Mouse (Mus musculus): ENCODE data around the gene Cbx2.

The Cbx2 gene

DNA sequence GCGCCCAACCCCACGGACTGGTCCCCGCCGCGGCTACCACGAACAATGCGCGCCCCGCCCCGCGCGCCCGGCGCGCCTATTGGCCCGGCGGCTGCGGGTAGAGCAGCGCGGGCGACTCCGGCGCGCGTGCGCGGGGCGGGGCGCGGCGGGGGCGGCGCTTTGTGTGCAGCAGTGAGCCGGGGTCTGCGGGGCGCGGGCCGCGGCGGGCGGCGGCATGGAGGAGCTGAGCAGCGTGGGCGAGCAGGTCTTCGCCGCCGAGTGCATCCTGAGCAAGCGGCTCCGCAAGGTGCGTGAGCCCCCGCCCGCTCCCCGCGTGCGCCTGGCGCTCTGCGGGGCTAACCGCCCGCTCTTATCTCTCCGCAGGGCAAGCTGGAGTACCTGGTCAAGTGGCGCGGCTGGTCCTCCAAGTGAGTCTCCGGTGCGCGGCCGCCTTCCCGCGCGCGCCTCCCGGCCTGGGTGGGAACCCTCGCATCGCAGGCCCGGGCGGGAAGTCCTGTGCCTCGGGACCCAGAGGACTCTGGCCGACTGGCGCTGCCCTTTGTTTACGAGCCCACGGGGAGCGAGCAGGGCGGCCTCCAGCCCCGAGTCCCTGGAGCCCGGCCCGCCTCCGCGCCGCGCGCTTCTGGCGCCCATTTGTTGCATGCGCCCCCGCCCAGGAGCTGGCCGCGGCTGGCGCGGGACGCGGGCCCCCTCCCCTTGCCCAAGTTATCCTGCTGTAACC lies at the start of gene Cbx2:
Gene Cbx2, plus strand, starts transcription at position 68 of the 721 bp plus-strand sequence.
- peak; percentile 89 to 94 for DNase-seq

DNA sequence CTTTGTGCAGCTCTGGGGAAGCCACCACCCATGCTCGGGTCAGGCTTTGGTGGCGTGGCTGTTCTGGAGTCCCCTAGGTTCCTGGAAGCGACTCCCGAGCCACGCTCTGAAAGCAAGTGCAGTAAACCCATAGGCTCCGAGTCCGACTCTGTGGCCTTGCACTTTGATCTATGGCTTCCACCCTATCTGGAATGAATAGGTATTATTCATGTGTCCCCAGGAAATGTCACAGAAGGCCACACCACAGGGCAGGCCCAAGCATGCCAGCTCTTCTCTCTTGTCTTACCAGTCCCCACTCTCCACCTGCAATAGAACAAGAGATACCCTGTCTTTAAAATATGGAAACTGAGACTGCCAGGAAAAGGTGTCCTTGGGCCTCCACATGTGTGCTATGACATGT lies 48.4 kb upstream of the Cbx2 start:
- DNase-seq, result no peak

DNA sequence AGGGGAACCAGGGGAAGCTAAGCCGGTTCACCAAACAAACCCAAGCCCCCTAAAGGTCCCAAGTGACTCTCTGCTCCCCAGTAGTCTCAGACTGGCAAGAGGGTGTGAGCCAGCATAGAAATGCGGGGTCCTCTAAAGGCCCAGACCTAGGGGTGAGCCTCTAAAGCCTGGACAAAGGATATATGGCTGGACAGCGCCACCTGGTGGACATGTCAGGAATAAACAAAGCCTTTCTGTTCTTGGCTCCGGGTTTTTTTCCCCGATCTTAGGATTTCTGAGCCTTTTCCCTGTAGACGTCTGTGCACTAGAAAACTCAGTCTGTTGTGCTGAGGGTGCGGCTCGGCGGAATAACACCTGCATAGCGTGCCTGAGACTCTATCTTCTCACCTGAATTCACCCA lies 47.3 kb upstream of the Cbx2 start:
- DNase-seq, result peak in 1 of 2 experiments; percentile 68

- no peak for DNase-seq
Measured at GRCm38 (mm10) chr11:118975917-118976316, 46.8 kb upstream of the Cbx2 start.

GRCm38 (mm10) chr11:118980388-118980787 lies 42.4 kb upstream of the Cbx2 start:
- no peak for DNase-seq

DNA sequence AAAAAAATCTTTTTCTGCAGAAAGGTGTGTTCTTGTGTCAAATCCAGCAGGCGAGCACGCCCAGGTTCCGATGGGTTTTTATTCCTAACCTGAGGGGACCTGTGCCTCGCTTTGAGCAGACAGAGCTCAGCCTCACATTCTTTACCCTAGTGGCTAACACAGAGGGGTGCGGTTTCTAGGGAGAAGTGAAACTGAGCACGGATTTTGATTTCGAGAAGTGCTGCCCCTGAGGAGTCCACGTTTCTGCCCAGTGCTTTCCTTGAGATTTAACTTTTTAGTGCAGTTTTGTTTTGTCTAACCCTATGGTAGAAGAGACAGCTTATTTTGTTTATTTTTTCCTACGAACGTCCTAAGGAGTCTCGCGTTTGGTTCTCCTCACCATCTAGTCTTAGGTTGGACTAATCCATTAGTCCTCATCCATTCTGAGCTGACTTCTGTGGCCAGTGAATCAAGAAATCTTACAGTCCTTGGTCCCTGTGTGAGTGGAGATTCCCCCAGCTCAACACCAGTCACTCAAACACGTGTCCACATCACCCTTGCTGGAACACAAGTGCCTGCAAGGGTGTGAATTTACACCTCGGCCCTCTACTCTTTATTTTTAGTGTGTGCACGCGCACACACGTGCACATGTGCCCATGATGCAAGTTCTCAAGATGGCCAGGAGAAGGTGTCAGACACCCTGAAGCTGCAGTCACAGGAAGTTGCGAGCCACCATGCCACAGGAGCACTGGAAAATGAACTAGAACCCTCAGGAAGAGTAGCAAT lies 41.6 kb upstream of the Cbx2 start:
- DNase-seq, result peak in 1 of 2 experiments; percentile 24

GRCm38 (mm10) chr11:118982593-118983113 lies 40.1 kb upstream of the Cbx2 start:
- no peak for DNase-seq

DNA sequence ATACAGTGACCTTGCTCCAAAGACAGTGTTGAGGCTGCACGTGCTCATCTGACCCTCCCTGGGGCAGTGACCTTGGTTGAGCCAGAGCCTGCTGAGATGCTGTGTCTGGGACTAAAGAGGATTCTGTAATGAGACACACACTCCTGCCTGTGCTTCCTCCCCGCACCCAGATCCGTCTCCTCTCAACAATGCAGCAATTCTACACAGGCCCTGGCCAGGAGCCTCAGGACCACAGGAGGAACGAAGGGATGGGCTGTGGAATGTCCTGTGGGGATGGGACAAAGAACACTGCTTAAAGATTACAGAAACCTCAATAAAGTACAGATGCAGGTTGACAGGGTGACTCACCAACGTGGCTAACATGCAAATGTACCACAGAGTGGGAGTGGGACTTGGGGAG lies 37.2 kb upstream of the Cbx2 start:
- no peak for DNase-seq

DNA sequence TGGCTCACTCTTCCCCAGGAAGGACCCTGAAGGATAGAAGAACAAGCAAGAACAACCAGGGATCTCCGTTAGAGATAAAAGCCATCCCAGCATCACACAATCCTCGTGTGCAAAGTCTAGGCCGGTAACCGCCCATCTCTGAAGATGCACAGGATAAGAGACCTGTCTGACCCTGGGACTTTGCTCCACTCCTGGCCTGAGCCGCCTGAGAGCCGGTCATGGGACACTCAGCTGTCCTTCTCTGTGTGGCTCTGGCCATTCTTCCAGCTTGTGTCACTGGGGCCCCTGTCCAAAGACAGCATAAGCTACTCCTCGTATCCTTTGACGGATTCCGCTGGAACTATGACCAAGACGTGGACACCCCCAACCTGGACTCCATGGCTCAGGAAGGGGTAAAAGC lies 34.8 kb upstream of the Cbx2 start, which contains the start of gene Enpp7:
Gene Enpp7, plus strand, starts transcription at position 190 of the 400 bp plus-strand sequence.
- DNase-seq, result no peak

GRCm38 (mm10) chr11:118992781-118993180 lies 30.0 kb upstream of the Cbx2 start:
- no peak for DNase-seq

DNA sequence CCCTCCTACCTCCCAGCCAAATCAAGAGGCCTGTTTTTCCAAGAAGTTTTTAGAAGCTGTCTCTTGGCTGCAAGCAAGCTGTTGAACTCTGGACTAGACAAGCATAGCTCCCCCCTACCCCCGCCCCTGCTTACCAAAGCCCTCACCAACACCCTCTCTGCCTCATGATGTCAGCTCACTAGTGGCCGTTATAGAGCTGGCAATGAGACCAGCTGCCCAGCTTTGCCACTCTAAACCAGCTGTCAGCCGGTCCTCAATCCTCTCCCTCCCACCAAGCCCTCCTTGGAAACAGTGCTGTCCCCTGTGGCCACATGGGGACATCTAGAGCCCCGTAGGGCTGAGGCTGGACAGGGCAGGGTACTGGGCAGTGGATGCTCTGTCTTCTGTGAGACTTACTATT lies 27.3 kb upstream of the Cbx2 start:
- peak in 1 of 2 experiments; percentile 37 for DNase-seq

DNA sequence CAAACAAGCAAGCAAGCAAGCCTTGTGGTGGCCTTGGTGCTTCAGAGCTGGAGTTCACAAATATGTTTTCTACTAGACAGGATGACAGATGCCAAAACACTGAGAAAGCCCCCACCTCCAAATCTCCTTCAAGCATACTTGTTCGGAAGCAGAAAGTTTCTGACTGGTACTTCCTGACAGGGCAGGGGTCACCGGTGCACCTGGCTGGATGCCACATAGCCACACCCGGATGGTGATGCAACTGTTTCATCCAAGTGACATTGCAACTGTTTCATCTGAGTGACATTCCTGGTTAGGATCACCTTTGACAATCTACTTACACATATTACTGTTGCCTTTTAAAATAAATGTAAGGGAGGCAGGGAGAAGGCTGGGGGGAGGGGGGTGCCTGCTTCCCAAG lies 25.6 kb upstream of the Cbx2 start:
- no peak for DNase-seq

- peak; percentile 80 to 86 for DNase-seq
Measured at GRCm38 (mm10) chr11:118998540-118999265, 24.1 kb upstream of the Cbx2 start.

DNA sequence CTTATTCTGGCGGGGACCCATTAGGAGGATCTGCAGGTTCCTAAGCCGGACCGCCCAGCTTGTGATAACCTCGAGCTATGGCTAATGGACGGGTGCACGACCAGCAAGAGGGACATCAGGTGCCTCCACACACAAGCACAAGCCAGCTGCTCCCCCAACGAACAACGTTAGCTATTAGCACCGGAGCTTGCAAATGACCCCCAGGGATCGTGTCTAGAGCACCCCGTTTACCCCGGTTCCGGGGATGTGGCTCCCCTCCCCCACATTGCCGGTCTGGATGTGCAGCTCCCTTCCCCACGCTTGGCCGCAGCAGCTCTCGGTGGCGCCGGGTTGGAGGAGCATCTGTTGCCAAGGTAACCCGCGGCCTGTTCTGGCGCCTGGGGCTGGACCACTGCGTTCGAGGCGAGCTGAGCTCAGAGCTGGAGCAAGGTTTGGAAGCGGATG lies 23.4 kb upstream of the Cbx2 start:
- no peak for DNase-seq

GRCm38 (mm10) chr11:119000877-119001276 lies 21.9 kb upstream of the Cbx2 start:
- no peak for DNase-seq

- no peak for DNase-seq
Measured at GRCm38 (mm10) chr11:119001493-119002128, 21.2 kb upstream of the Cbx2 start.

GRCm38 (mm10) chr11:119005547-119006275 lies 17.1 kb upstream of the Cbx2 start:
- no peak for DNase-seq

- no peak for DNase-seq
Measured at GRCm38 (mm10) chr11:119006462-119006861, 16.3 kb upstream of the Cbx2 start.

DNA sequence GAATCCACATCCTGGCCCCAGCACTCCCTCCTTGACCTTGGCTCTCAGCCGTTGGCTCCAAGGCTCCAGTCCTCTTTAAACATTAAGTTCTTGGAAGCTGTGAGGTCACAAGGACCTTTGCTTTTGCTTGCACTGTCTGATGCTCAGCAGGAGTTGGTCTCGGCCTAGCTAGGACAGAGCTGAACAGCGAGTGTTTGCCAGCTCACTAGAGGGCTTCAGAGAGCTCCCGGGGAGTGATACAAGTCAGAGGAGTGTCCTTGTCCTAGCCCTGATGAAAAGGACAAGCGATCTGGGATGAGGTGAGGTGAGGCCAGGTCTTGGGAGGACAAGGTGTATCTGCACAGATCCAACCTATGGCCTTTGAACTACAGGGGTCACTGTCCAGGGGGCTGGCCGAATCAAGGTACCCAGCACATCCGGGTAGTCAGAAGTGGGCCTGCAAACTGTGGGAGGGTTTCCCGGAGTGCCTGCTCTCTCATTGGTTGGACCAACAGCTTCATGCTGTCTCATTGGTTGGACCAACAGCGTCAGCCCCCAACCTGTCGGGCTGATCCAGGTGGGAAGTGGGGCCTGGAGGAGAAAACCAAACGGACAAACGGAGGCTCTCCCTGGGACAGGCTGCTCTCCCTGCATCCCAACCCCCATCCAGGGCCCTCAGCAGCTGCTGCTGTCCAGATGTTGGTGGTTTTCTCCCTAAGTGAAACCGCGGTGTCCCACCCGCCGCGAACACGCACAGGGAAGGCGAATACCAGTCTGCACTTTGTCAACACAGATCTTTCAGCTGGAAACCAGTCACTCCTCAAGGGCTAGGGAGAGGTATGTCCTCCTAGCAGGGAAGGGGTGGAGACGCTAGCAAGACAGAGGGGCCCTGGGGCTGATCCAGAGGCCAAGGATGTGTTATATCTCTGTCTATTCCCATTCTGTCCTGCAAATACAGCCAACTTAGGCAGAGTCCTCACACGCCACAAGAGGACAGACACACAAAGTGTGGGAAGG lies 15.0 kb upstream of the Cbx2 start:
- peak; percentile 44 to 65 for DNase-seq

DNA sequence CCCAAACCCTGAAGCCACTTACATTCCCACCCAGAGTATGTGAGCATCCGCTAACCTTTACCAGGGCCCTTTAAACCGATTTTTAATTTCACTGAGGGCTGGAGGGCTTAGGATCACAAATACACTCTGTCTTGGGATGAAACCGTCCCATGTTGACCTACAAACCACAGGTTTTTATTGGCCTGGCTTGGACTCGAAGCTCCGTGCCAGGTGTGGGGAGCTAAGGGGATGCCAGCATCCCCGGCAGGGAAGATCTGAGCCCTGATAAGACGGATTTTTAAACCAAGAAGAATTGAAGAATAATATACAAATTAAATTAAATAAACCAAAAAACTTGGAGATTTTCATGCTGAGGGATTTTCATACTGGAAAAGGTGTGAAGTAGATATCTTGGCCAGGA lies 8.3 kb upstream of the Cbx2 start:
- no peak for DNase-seq

DNA sequence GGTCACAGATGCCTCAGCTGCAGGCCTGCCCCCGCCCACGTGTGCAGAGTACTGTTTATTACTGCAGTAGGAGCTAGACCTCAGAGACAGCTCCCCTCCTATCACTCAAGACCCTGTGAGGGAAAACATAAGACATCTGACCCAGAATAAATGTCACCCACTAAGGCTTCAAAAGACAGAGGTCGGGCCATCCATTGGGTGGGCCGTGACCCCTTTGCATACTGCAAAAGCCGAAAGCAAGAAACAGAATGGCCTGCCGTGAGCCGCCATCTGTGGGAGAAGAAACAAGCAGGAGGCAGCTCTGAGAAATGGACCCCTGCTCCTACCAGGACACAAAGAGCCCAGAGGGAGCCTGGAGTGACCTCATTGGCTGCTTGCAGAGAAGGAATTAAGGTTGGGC lies 5.3 kb upstream of the Cbx2 start:
- DNase-seq, result no peak

Measured in lung, postnatal 4 days (tissue).